Mouse (Mus musculus) cerebellum, adult 11 months (tissue): ENCODE measurements around the gene Plce1.
"Not testable (repeated sequence)": the region's sequence is repeated elsewhere in the genome, so short reads cannot be mapped to it uniquely, and the experiment has no call there.

Source experiments
- DNase-seq: peaks from one replicate; pipeline ENCODE4 v3.0.0; 2022

Gene Plce1

DNA sequence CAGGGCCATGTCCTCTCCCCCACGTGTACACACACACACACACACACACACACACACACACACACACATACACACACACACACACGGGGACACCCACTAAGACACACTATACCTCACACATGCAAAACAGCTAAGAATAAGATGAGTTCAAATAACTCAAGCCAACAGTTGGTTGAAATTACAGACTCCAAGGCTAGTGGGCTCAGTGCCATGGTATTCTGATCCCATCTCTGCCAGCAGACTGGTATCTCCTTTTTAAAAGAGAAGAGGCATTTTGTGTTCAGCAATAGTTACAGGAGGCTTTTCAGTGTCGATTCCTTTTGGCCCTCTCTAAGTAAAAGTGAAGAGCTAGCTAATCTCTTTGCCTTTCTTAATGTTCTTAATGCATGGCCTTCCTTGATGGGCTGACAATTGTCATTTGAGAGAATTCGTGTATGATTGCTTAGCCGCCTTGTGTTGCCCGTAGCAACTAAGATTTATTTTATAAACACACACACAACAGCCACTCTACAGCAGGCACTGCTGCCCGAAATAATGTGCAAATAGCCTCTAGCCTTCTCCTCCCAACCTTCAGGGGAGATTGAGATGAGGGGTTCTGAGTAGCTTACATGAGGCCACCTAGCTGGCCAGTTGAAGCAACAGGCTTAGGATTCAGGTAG, 111.8 kb downstream of the Plce1 start:
- no peak for DNase-seq

DNA sequence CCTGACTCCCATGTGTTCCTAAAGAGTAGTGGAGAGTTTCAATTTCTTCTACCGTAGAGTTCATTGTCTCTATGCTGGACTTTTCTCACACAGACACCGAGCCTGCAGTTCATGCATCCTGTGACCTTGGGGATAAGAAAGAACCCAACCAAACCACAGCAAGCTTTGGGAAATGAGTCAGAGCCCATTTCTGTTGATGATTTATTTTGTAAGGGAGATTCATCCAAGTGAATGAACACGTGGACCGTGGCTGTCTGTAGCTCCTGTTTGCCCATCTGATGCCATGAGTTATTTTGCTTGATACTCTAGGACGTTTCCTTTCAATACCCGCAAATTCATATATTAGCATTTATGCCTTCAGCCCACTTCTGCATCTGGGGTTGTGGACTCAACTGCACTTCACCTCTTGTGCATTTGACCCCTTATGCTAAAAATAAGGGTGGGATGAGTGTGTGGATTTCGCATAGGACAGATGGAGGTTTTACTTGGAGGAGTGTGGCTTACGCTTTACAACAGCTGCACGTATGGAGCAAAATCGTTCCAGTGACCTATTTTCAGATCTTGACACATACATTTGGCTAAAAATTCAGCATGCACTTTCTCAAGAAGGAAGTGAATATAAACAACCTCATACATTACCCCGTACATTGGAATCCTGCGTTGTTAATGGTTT, 112.5 kb downstream of the Plce1 start:
- no peak for DNase-seq

DNA sequence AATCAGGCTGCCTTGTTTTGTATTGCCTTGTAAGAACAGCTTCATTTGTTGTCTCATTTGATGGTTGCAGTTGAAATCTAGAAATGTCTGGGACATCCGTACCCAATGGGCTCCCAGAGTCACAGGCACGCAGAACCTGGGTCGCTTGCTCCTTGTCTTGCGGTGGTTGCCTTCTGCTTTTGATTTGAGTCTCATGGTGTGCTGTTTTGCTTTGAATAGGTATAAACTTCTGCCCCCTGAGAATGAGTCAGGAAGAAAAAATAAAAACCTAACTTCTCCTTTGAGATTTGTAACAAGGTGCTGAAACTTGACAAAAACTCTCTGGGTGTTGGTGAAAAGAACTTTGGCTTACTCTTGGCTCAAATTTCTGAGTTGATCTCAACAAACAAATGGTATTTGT, 115.2 kb downstream of the Plce1 start:
- DNase-seq: no peak

DNA sequence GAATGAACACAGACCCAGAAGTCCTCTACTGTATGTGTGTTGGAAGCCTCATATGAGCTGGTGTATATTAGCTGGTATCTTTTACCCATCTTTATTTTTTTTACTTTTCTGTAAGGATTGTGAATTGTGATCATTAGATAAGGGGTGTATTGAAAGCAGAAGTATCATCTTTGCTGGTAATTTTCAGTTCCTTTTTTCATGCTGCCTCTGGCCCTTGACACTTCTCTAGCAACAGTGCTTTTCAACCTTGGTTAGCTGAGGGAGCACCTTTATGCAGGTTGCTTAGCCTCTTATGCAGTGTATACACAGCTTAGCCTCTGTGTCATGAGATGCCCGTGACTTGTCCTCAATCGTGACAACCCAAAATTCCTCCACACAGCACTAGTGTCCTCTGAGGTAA, 116.5 kb downstream of the Plce1 start:
- DNase-seq: no peak

DNA sequence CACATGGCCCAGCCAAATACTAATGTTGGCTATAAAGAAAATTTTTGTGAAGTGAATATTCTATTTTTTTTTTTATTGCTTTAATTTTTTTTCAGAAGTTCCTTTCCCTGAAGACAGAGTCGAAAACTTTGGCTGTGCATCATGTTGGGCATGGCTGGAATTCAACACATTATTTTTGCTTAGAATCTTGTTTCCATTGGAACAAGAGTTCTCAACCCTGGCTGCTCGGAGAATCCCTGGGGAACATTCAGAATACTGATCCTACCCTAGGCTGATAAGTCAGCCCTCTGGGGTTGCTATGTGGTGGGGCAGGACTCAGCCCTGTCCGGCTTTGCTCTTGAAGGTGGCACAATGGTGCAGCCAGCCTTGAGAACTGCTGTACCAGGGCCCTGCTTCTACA, 118.1 kb downstream of the Plce1 start:
- no peak for DNase-seq

- no peak for DNase-seq
Measured at GRCm38 (mm10) chr19:38601127-38601526, 120.2 kb downstream of the Plce1 start.

- DNase-seq: no peak
Measured at GRCm38 (mm10) chr19:38602811-38603210, 121.9 kb downstream of the Plce1 start.

DNA sequence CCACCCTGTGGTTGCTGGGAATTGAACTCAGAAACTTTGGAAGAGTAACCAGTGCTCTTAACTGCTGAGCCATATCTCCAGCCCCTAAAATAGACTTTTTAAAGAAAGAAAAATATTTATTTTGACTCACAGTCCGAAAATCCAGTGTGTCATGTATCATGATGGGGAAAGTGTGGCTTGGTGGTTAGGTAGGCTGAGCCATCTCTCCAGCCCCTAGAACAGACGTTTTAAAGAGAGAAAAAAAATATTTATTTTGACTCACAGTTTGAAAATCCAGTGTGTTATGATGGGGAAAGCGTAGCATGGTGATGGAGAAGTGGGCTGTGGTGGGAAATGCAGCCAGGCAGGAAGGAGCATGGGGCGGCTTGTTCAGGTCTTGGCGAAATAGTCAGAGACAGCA, 126.3 kb downstream of the Plce1 start:
- DNase-seq: no peak

DNA sequence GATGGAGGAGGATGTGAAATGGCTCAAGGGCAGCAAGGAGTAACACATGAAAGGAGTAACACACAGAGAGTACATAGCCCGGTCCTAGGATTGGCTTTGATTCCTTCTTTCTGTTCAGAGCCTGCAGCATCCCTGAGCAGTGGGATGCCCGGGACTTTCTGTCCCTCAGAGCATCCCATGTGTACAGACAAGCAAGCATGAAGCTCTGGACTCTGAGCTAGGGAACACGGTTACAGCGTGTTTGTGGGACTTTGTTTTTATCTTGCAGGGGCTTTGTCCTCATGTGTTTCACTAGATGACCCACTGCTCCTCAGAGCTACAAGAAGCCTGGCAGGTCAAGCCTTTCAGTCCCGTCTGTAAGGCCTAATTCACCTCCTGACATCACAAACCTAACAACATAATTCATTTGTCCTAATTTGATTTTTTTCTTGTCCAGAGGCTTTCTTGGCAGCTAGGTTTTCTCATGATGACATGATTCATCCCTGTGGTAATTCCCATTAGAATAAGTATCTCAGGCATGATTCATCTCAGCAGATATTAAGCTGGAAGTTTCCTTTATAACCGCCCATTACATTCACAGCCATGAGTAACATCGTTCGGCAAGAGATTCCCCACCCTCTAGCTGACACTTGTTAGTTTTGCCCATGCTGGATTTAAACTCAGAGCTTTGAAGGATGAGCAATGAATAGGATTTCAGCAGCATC, 128.2 kb downstream of the Plce1 start:
- no peak for DNase-seq

DNA sequence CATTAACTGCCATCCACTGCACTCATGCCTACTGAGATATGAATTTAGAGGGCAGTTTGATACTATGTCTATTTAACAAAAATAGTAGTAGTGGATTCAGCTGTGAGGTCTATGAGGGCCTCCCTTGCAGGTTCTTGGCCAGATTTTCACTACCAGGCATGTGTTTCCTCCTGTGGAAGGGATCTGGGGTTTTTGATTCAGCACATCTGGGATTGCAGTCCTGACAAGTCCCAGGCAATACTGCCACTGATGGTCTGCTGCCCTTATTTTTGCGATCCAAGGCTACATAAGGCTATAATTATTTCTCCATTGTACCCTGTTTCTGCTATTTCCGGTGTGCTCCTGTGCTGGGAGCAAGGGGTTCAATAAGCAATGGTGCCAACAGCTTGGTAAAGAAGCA, 129.4 kb downstream of the Plce1 start:
- no peak for DNase-seq

DNA sequence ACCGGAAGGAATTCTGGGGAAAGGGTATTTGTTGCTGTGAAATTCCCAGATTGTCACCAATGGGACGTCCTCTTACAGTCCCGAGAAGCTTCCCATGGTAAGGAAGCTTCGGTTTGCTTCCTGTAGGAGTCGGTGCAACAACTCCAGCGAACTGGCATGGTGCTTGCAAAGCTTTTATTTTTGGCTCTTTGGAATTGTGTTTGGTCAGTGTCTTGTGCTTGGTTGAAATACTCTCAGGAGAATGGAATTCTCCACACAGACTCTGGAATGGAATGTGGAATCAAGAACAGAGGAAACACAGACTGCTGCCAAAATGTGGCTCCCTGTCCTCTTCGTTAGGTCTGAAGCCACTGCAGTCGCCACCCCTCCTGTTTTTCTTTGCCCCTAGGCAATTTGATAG, 129.9 kb downstream of the Plce1 start:
- DNase-seq: no peak

DNA sequence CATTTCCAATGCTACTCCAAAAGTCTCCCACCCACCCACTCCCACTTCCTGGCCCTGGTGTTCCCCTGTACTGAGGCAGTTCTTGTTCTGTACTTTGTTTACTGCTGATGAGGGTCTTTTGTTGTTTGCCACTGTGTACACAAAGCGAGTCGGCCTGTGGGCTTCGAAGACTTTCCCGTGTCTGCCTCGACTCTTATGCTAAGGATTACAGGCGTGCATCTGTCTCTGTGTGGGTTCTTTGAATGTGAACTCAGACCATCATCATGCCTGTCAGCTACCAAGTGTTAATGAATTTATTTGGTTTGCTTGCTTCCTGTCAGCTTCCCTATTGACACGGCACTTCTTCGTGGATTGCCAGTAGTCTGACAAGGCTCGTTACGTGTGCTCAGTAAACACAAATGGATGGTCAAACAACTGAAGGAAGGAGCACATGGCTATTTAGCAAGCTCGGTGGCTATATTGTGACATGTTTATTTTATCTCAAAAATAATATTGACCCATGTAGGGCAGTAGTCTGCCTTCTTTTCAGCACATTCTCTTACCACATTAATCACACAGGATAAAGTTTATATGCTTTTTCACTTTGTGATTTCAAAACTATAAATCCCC, 133.3 kb downstream of the Plce1 start:
- no peak for DNase-seq

- DNase-seq: no peak
Measured at GRCm38 (mm10) chr19:38615356-38615755, 134.4 kb downstream of the Plce1 start.

DNA sequence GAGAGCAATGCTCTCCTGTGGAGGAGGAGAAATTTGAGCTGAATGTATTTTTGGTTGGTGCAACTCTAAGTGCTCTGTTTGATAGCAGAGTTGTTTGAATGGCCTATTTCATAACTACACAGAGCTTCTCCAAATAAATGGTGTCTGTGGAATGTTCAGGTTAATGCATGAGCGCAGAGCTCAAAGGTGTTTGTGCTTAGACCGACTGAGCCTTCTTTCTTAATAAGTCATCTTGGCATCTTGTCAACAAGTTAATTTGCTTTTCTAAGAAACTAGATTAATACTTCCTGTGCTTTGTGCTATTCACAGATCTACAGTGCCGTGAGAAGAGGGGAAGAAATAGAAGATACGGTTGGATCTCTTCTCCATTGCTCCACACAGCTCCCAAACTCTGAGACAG, 139.2 kb downstream of the Plce1 start:
- DNase-seq: no peak

DNA sequence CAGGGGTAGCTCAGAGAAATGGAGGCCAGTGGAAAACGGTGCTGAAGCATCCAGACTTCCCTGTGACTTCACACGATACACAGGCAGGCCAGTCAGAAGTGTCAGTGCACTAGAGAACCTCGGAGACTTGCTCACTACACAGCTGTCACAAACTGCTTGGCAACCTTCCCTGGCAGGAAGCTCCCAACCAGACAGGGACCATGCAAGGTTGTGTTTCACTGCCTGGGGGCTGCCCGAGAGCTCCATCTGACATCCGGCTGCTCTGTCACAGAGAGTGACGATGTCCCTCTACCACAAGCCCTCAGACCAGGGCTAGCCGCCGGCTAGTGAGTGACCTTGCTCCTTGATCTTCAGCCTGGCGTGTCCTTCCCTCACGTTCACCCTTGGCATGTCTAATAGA, 140.6 kb downstream of the Plce1 start:
- no peak for DNase-seq

DNA sequence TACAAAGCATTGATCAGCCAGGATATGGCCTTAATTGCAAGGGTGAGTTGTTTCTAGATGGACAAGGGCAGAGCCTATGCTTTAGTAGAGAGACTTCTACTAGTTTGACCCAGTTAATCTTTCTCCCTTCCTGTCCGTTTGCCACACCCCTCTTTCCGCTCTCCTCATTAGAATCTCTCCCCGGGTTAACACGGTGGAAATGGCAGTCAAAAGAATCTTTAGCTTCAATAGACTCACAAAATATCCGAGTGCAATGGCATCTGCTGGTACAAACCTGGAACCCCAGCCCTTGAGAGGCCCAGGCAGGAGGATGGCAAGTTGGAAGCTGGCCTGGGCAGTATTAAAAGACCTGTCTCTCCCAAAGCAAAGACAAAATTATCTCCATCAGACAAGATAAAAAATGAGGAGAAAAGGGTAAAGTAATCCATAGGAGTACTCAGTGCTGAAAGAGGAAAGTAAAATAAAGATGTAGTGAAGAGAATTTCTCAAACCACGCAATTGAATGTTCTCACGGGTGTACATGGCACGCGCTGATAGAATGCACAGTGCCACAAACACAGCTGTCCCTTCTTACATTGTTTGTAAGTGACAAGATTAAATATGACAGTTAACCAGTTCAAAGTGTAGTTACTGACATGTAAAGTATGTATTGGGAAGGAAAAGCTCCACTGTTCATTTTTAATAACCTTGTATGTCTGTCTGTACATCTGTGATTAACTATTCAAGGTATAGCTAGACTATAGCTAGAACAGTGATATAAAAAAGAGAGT, 145.5 kb downstream of the Plce1 start:
- no peak for DNase-seq

DNA sequence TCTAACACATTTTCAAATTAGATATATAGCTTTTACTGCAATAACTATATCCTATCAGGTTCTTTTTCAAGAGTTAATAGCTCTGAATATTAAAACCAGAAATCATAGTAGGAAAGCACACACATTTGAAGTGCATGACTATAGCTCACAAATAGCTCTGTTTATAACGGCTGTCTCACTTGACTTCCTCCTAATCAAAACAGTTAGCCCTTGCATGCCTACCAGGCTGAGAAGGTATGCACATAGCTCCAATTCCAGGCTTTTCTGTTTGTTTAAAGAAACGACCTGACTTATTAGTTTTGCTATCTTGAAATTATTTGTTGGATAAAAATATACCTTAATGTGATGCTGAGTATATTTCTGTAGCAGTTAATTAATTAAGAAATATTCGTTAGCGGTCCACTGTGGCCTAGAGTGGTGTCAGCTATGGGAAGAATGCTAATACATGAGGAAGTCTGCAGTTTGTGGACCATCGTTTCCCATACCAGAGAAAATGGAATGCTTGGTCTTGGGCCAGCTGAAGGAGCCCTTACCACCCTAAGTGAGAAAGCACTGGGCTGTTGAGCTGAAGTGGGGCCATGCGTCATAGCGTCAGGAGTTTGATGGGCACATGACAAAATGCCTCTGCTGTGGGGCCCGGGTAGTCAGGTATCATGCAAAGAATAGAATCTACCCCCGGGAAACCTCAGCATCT, 146.3 kb downstream of the Plce1 start:
- DNase-seq: no peak

DNA sequence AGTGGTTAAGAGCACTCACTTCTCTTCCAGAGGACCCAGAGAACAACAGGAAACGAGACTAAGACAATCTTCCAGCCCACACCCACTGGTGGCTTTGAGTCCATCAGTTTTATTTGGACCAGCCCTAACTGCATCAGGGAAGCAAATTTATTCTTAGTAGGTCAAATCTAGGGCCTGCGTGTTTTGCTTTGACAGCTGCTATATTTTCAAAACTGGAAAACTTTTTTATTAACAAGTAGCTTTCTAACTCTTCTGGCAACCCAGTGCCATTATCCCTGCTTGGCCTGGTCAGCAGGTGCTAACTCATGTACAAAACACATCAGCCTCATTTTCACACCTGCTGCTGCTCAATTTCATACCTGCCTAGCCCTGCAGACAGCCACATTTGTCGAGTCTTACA, 151.3 kb downstream of the Plce1 start:
- no peak for DNase-seq

DNA sequence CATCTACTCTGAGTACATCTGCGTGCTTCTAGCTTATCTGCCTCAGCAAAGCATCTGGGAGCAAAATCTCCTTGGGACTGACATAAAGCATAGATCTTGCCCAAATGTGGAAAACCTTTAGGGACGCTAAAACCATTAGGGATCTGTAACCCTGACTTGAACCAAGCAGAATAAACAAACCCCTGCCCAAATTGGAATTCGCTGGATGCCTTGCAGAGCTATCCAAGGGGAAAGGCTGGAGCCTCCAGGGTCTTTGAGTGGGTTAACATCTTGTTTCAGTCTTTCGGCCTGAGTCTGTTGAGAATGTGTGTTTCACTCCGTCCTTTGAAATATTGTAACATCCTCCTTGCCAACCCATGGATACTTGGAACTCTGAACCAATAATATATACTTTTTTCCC, 152.4 kb downstream of the Plce1 start:
- DNase-seq: no peak

DNA sequence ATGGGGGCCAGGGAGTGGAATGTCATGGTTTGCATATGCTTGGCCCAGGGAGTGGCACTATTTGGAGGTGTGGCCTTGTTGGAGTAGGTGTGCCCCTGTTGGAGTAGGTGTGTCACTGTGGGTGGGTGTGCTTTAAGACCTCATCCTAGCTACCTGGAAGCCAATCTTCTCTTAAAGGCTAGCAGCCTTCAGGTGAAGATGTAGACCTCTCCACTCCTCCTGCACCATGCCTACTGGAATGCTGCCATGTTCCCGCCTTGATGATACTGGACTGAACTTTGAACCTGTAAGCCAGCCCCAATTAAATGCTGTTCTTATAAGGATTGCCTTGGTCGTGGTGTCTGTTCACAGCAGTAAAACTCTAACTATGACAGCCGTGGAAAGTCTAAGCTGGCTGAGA, 158.1 kb downstream of the Plce1 start:
- no peak for DNase-seq

DNA sequence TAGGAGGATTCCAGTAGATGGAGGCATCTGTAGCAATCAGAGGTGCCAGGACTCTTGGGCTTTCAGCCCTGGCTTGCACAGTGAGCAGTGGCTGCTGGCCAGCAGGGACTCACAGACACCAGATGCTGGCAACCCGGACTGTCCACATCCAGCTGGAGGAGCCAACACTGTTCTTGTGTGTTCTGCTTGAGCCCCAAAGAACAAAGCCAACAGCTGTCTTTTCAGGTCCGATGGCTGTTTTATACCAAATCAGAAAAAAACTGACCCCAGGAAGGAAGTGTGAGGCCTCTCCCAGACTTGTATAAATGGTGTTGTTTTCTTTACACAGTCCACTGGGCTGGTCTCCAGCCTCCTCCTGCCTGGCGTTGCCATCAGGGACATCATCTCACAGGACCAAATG, 158.9 kb downstream of the Plce1 start:
- no peak for DNase-seq

- DNase-seq: not testable (repeated sequence)
Measured at GRCm38 (mm10) chr19:38642515-38642914, 161.6 kb downstream of the Plce1 start.
